In the genomic region with DNA sequence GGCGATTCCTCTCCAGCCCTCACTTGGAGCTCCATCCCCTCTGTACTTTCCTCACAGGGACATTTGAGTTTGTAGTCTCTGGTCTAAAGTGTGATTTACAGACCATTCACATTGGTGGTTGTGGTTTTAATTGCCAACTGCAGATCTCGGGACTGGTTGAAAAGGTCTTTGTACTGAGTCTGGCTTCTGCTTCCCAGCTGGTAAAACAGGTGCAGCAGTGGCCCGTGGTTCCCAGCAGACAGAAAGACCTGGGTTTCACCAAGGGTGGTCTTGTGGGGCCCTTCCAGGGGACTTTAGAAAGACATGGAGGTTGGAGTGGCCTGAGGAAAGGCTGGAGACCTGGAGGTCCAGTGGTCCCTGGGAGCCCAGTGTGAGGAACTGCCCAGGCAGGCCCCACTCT, we compare ENCODE assay signal across 24 mouse cellular contexts. TPM values are rescaled to one million over a fixed set of nuclear protein-coding genes. Genes with fewer than 3 reads are reported as not detected.
A peak's percentile ranks its signal among the peaks of the same experiment; 100 is the strongest.
DNase-seq lines count a peak whose midpoint lies in the region; ATAC-seq and TF ChIP-seq lines count a peak whose summit lies in the region.
"Had no signal": no experiment of that assay in that cellular context is flagged by ENCODE, and none has a peak within 500 bp of the region (broad histone marks: within the 10 kb centered on the region; RNA-seq: fewer than 3 reads in every experiment).

No protein-coding gene starts in this region.

- H3K9me3 ChIP-seq in limb, embryonic 10.5 days (replicated peaks) = no peaks in the 10 kb centered on the region
- no peaks in the 10 kb centered on the region for H3K9me3 ChIP-seq in liver, postnatal 0 days (ENCODE audit: low read length)
- H3K9me3 ChIP-seq: embryonic facial prominence, embryonic 13.5 days; forebrain, embryonic 12.5 days; heart, embryonic 12.5 days; hindbrain, embryonic 10.5 days; hindbrain, embryonic 15.5 days had no signal

- H3K4me3 ChIP-seq in layer of hippocampus, adult 2 months = no peak overlapping the region
- no peak overlapping the region for H3K4me3 ChIP-seq in limb, embryonic 10.5 days
- no peak overlapping the region for H3K4me3 ChIP-seq in liver, postnatal 0 days (ENCODE audit: low read depth, low read length)
- H3K4me3 ChIP-seq: embryonic facial prominence, embryonic 13.5 days; forebrain, embryonic 12.5 days; gastrocnemius, adult 2 months; heart, embryonic 12.5 days; hindbrain, embryonic 10.5 days; hindbrain, embryonic 15.5 days had no signal

- no peak overlapping the region for H3K9ac ChIP-seq in liver, postnatal 0 days (replicated peaks)
- H3K9ac ChIP-seq: embryonic facial prominence, embryonic 13.5 days; forebrain, embryonic 12.5 days; heart, embryonic 12.5 days; hindbrain, embryonic 15.5 days had no signal

- TF ChIP-seq CTCF in layer of hippocampus, adult 2 months (conservative IDR thresholded peaks at IDR 0.05) = no peak
- no peak for TF ChIP-seq CTCF in brain, embryonic 14.5 days (IDR thresholded peaks at IDR 0.05; ENCODE audit: borderline replicate concordance, extremely low read depth, insufficient read depth, insufficient read length)
- TF ChIP-seq CTCF in liver, postnatal 0 days (IDR thresholded peaks at IDR 0.05; ENCODE audit: low read depth) = no peak

- peaks cover 13% of the 10 kb centered on the region for H3K4me1 ChIP-seq in limb, embryonic 10.5 days
- peaks cover 23% of the 10 kb centered on the region for H3K4me1 ChIP-seq in liver, postnatal 0 days (ENCODE audit: insufficient read depth)
- H3K4me1 ChIP-seq: embryonic facial prominence, embryonic 13.5 days; heart, embryonic 12.5 days had no signal

- TF ChIP-seq POLR2A in brain, embryonic 14.5 days (IDR thresholded peaks at IDR 0.05; ENCODE audit: borderline replicate concordance, extremely low read depth, insufficient read depth, insufficient read length, poor library complexity, severe bottlenecking) = no peak

- WGBS in limb, embryonic 10.5 days = 54% methylated on average over 3 of the region's 3 CpGs
- 40% methylated on average over 3 of the region's 3 CpGs for WGBS in liver, postnatal 0 days (ENCODE audit: insufficient replicate concordance)

- peak overlapping the region; percentile 83; the same call in 1 of the 2 replicates for H3K27ac ChIP-seq in layer of hippocampus, adult 2 months
- peak overlapping the region; percentile 19; the same call in 1 of the 2 replicates for H3K27ac ChIP-seq in limb, embryonic 10.5 days
- H3K27ac ChIP-seq in liver, postnatal 0 days (ENCODE audit: low read depth) = peak overlapping the region; percentile 92
- H3K27ac ChIP-seq: embryonic facial prominence, embryonic 13.5 days; forebrain, embryonic 12.5 days; gastrocnemius, adult 2 months; hindbrain, embryonic 10.5 days had no signal

- no peak for ATAC-seq in liver, postnatal 0 days

- no peak for TF ChIP-seq EP300 in liver, postnatal 0 days (IDR thresholded peaks at IDR 0.05; ENCODE audit: low read depth)

- DNase-seq in layer of hippocampus, adult 2 months (ENCODE audit: low spot score in 2 of 2) = no peak
- no peak for DNase-seq in layer of hippocampus, postnatal 36 days
- DNase-seq in brain, embryonic 14.5 days (ENCODE audit: low read depth) = peak; percentile 56
- no peak for DNase-seq in limb, embryonic 10.5 days (ENCODE audit: low spot score)
- no peak for DNase-seq in liver, postnatal 0 days
- DNase-seq in yolk sac, embryonic 10.5 days (ENCODE audit: low spot score) = no peak
- no peak for DNase-seq in cerebellum, adult 9-10 months
- DNase-seq: adrenal gland, adult 8-10 months; adrenal gland, postnatal 36 days; cerebellum, adult 11 months; cerebellum, adult 9-11 months; cerebellum, postnatal 36 days; gastrocnemius, adult 2 months; gastrocnemius, postnatal 25 days had no signal

- no peak overlapping the region for H3K4me2 ChIP-seq in liver, postnatal 0 days (ENCODE audit: low read depth, low read length)
- H3K4me2 ChIP-seq: embryonic facial prominence, embryonic 13.5 days; forebrain, embryonic 12.5 days; heart, embryonic 12.5 days; hindbrain, embryonic 15.5 days had no signal

- no peaks in the 10 kb centered on the region for H3K27me3 ChIP-seq in limb, embryonic 10.5 days (ENCODE audit: low read depth, poor library complexity, severe bottlenecking)
- H3K27me3 ChIP-seq in liver, postnatal 0 days (ENCODE audit: insufficient read depth, low read length) = no peaks in the 10 kb centered on the region
- H3K27me3 ChIP-seq: embryonic facial prominence, embryonic 13.5 days; forebrain, embryonic 12.5 days; hindbrain, embryonic 15.5 days had no signal

- no peaks in the 10 kb centered on the region for H3K36me3 ChIP-seq in limb, embryonic 10.5 days
- no peaks in the 10 kb centered on the region; the same call in 1 of the 2 replicates for H3K36me3 ChIP-seq in liver, postnatal 0 days (replicated peaks; ENCODE audit: insufficient read depth, low read length)
- H3K36me3 ChIP-seq: embryonic facial prominence, embryonic 13.5 days; forebrain, embryonic 12.5 days; heart, embryonic 12.5 days; hindbrain, embryonic 10.5 days; hindbrain, embryonic 15.5 days had no signal

RNA-seq across cellular contexts. Expression of a gene that starts 9.2 kb away (rescaled TPM):
- total RNA-seq in layer of hippocampus, adult 2 months (2021) = 100 to 1,000 TPM; 105 to 111 TPM
- 100 to 1,000 TPM; 104 to 108 TPM for total RNA-seq in layer of hippocampus, postnatal 36 days (2021)
- 88.0 and 89.0 TPM in 2 replicates for polyA plus RNA-seq in brain, embryonic 14.5 days (2012; rRNA removed)
- 220 and 233 TPM in 2 replicates for polyA plus RNA-seq in limb, embryonic 10.5 days (2016; fragmentation: Nextera tagmentation; extraction: Ambion mirVana)
- polyA plus RNA-seq in liver, postnatal 0 days (2015; fragmentation: Nextera tagmentation; extraction: Ambion mirVana) = 60.0 and 68.1 TPM in 2 replicates

RNA-seq across cellular contexts. Expression of a gene that starts 9.3 kb away (rescaled TPM):
- total RNA-seq in layer of hippocampus, adult 2 months (2021) = 10 to 100 TPM in 1 of 2 experiments, 1 to 10 TPM in 1; 9.8 to 11.9 TPM
- total RNA-seq in layer of hippocampus, postnatal 36 days (2021) = 10 to 100 TPM; 11.4 TPM
- 7.7 and 9.4 TPM in 2 replicates for polyA plus RNA-seq in brain, embryonic 14.5 days (2012; rRNA removed)
- 0.19 and 0.28 TPM in 2 replicates for polyA plus RNA-seq in limb, embryonic 10.5 days (2016; fragmentation: Nextera tagmentation; extraction: Ambion mirVana)
- 30.8 and 38.3 TPM in 2 replicates for polyA plus RNA-seq in liver, postnatal 0 days (2015; fragmentation: Nextera tagmentation; extraction: Ambion mirVana)
- total RNA-seq: gastrocnemius, postnatal 25 days; granulocyte monocyte progenitor cell, adult 5-6 weeks; heart, adult 8-10 months; heart, postnatal 25 days had no signal

RNA-seq across cellular contexts. Expression of a gene that starts 38.3 kb away (rescaled TPM):
- 1 to 10 TPM; 1.2 TPM for total RNA-seq in layer of hippocampus, adult 2 months (2021)
- 1 to 10 TPM in 1 of 2 experiments, under 1 TPM in 1; 0.35 to 1.3 TPM for total RNA-seq in layer of hippocampus, postnatal 36 days (2021)
- 0.14 and 0.29 TPM in 2 replicates for polyA plus RNA-seq in brain, embryonic 14.5 days (2012; rRNA removed)
- polyA plus RNA-seq in limb, embryonic 10.5 days (2016; fragmentation: Nextera tagmentation; extraction: Ambion mirVana) = not detected in 2 replicates
- 0.09 TPM in 2 replicates for polyA plus RNA-seq in liver, postnatal 0 days (2015; fragmentation: Nextera tagmentation; extraction: Ambion mirVana)
- total RNA-seq: adrenal gland, adult 8-10 months; adrenal gland, postnatal 36 days; ES-E14; gastrocnemius, adult 2 months; gastrocnemius, postnatal 25 days; granulocyte monocyte progenitor cell, adult 5-6 weeks; heart, adult 8-10 months; heart, postnatal 25 days had no signal
- polyA plus RNA-seq: embryonic facial prominence, embryonic 13.5 days; forebrain, embryonic 12.5 days; heart, embryonic 12.5 days; heart, embryonic 16.5 days; hindbrain, embryonic 10.5 days had no signal

RNA-seq across cellular contexts. Expression of a gene that starts 56.8 kb away (rescaled TPM):
- total RNA-seq in layer of hippocampus, adult 2 months (2021) = not detected
- not detected for total RNA-seq in layer of hippocampus, postnatal 36 days (2021)
- 0.03 TPM in 1 of 2 replicates, not detected in the other for polyA plus RNA-seq in brain, embryonic 14.5 days (2012; rRNA removed)
- polyA plus RNA-seq in limb, embryonic 10.5 days (2016; fragmentation: Nextera tagmentation; extraction: Ambion mirVana) = 0.28 and 0.50 TPM in 2 replicates
- polyA plus RNA-seq in liver, postnatal 0 days (2015; fragmentation: Nextera tagmentation; extraction: Ambion mirVana) = not detected in 2 replicates
- total RNA-seq: gastrocnemius, adult 2 months; granulocyte monocyte progenitor cell, adult 5-6 weeks had no signal

Comparison
In these comparisons a context has a peak if more than half of its experiments do, and no peak if none do; other contexts are left out.
1. H3K27ac ChIP-seq: peak in every context shown above with its lines; median percentile 92 in liver, postnatal 0 days; 83 in layer of hippocampus, adult 2 months; 19 in limb, embryonic 10.5 days.